18 mouse cellular contexts compared by ENCODE assay signal in the genomic region with DNA sequence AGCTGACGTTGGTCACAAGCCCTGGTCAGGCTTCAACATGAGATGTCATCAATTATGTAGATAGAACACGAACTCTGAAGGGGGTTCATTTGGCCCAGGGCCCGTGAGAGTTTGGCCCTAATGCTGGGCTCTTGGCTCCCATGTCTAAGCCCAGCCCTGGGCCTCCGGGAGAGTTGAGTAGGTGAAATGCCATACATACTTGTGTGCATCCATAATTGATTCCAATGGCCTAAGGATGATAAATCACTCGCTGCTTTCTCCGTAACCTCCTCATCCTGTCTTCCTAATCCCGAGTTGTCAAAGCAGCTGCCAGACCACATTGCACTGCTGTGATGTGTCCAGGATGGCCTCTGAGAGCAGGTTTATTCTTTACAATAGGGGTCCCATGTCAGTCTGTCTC.
DNase-seq lines count a peak whose midpoint lies in the region; ATAC-seq and TF ChIP-seq lines count a peak whose summit lies in the region.
"Had no signal": no experiment of that assay in that cellular context is flagged by ENCODE, and none has a peak within 500 bp of the region (broad histone marks: within the 10 kb centered on the region; RNA-seq: fewer than 3 reads in every experiment).

No protein-coding gene starts in this region.

- no peak overlapping the region for H3K4me2 ChIP-seq in intestine, embryonic 15.5 days (replicated peaks)
- H3K4me2 ChIP-seq in intestine, postnatal 0 days (replicated peaks; ENCODE audit: low read depth): no peak overlapping the region
- H3K4me2 ChIP-seq: heart, embryonic 13.5 days; hindbrain, embryonic 13.5 days; limb, embryonic 12.5 days had no signal

- H3K9ac ChIP-seq in intestine, embryonic 15.5 days: no peak overlapping the region
- H3K9ac ChIP-seq in intestine, postnatal 0 days (ENCODE audit: low read depth, low read length): no peak overlapping the region
- H3K9ac ChIP-seq: heart, embryonic 13.5 days; hindbrain, embryonic 13.5 days; limb, embryonic 12.5 days; liver, postnatal 0 days had no signal

- H3K36me3 ChIP-seq in intestine, embryonic 15.5 days: no peaks in the 10 kb centered on the region
- H3K36me3 ChIP-seq in intestine, postnatal 0 days (ENCODE audit: control insufficient read depth, insufficient read depth): no peaks in the 10 kb centered on the region
- H3K36me3 ChIP-seq: heart, embryonic 13.5 days; hindbrain, embryonic 13.5 days; limb, embryonic 12.5 days; midbrain, embryonic 10.5 days had no signal

- peak; percentile 71 for DNase-seq in Muller cell, postnatal 12 days (ENCODE audit: inconsistent ontology term)
- peak; percentile 49 for DNase-seq in kidney, adult 9 months
- peak; percentile 67 for DNase-seq in mesoderm, embryonic 11.5 days (ENCODE audit: low read depth, low spot score)
- no peak for DNase-seq in c-Kit-positive CD71-positive TER-119-positive erythroid progenitor cells, embryonic 14.5 days (ENCODE audit: low spot score)
- DNase-seq in cerebellum, postnatal 36 days: no peak
- DNase-seq in urinary bladder, postnatal 25 days (ENCODE audit: low spot score): no peak
- DNase-seq: adrenal gland, postnatal 36 days; liver, postnatal 0 days; thymus, postnatal 4 days had no signal

- H3K27me3 ChIP-seq in intestine, embryonic 15.5 days (replicated peaks): no peaks in the 10 kb centered on the region; the same call in 1 of the 2 replicates
- no peaks in the 10 kb centered on the region for H3K27me3 ChIP-seq in intestine, postnatal 0 days (replicated peaks; ENCODE audit: control insufficient read depth, insufficient read depth, low read length)
- H3K27me3 ChIP-seq: hindbrain, embryonic 13.5 days had no signal

- no peak overlapping the region for H3K27ac ChIP-seq in intestine, embryonic 15.5 days
- no peak overlapping the region for H3K27ac ChIP-seq in intestine, postnatal 0 days (ENCODE audit: low read depth, low read length)
- H3K27ac ChIP-seq: hindbrain, embryonic 13.5 days; limb, embryonic 12.5 days; midbrain, embryonic 10.5 days had no signal

- H3K9me3 ChIP-seq in intestine, embryonic 15.5 days: no peaks in the 10 kb centered on the region
- H3K9me3 ChIP-seq in intestine, postnatal 0 days (ENCODE audit: control insufficient read depth): no peaks in the 10 kb centered on the region
- H3K9me3 ChIP-seq: heart, embryonic 13.5 days; hindbrain, embryonic 13.5 days; limb, embryonic 12.5 days; midbrain, embryonic 10.5 days had no signal

- WGBS in intestine, embryonic 15.5 days: 47% methylated on average over 7 of the region's 7 CpGs
- 49% methylated on average over 7 of the region's 7 CpGs for WGBS in intestine, postnatal 0 days

- peak; percentile 66; the same call in 1 of the 2 replicates for ATAC-seq in intestine, embryonic 15.5 days
- no peak for ATAC-seq in intestine, postnatal 0 days
- ATAC-seq: activated CD4-positive, CD25-positive, alpha-beta regulatory T cell, adult 4 months; forebrain, embryonic 16.5 days; liver, postnatal 0 days had no signal

- TF ChIP-seq CTCF in intestine, postnatal 0 days (IDR thresholded peaks at IDR 0.05; ENCODE audit: low read depth): no peak

- peaks cover 19% of the 10 kb centered on the region for H3K4me1 ChIP-seq in intestine, embryonic 15.5 days (replicated peaks)
- peaks cover 4% of the 10 kb centered on the region; the same call in 1 of the 2 replicates for H3K4me1 ChIP-seq in intestine, postnatal 0 days (replicated peaks; ENCODE audit: control insufficient read depth, insufficient read depth, low read length)

- H3K4me3 ChIP-seq in intestine, embryonic 15.5 days (replicated peaks): no peak overlapping the region
- H3K4me3 ChIP-seq in intestine, postnatal 0 days (ENCODE audit: low read depth, low read length): no peak overlapping the region
- H3K4me3 ChIP-seq: heart, embryonic 13.5 days; hindbrain, embryonic 13.5 days; limb, embryonic 12.5 days; midbrain, embryonic 10.5 days; myocyte had no signal

Comparison
In these comparisons a context has a peak if more than half of its experiments do, and no peak if none do; other contexts are left out.
1. DNase-seq: peak in Muller cell, postnatal 12 days (single experiment), kidney, adult 9 months (single experiment) and mesoderm, embryonic 11.5 days (single experiment); none in c-Kit-positive CD71-positive TER-119-positive erythroid progenitor cells, embryonic 14.5 days (single experiment), cerebellum, postnatal 36 days (0 of 2) and urinary bladder, postnatal 25 days (single experiment).